Mouse (Mus musculus) T-helper 1 cell (primary cell): ENCODE measurements around the gene Ccar1.
"Not testable (repeated sequence)": the region's sequence is repeated elsewhere in the genome, so short reads cannot be mapped to it uniquely, and the experiment has no call there.

Experiments
- in situ Hi-C: fragments of 300-600 bp; cut with MboI, MseI; formaldehyde crosslinking; loops from one replicate; pipeline ENCODE4 v1.15.1; 2025; ENCODE audit warnings: high pct_unique_total_duplicates

The Ccar1 gene

DNA sequence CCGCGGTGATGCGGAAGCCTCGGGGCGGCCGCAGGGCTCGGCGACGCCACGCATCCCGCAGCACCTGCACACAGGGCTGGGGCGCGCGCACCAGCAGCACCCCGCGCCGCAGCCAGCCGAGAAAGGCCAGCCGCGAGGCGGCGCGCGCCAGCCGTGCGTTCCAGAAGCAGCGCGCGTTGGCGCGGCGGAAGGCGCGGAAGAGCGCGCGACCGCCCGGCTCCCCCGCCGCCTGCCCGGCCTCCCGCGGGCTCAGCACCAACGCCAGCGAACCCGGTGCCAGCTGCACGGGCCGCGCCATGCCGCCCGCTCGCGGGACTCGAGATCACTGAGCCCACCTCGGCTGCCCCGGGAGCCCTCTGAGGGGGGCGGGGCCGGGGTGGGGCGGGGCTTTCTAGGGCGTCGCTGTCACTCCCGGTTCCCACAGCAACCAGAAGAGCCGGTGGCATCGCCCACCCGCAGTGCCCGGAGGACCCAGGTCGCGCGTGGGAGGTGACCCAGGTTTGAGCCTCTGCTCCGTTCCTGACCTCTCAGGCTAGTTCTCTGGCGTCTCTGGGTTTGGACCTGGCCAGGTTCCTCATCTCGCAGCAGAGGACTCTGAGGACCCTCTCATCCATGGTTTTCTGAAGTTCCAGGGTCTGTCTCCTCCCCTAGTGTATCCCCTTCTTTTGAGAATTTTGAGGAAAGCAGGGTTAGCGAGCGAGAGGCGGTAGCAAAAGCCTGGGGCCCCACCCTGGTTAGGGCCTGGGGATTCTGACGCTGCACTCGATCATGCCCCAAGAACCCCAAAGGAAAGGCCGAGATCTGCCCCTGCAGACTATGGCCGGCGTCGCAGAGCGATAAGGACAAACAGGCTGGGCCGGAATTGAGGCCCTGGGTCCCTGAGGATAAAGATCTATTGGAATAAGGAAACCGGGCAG is 66.1 kb downstream of the Ccar1 start, which contains the start of gene Stox1:
Stox1 (minus strand) TSS at position 358 of the 917 bp plus-strand sequence.
- in situ Hi-C loops = no loop called here

DNA sequence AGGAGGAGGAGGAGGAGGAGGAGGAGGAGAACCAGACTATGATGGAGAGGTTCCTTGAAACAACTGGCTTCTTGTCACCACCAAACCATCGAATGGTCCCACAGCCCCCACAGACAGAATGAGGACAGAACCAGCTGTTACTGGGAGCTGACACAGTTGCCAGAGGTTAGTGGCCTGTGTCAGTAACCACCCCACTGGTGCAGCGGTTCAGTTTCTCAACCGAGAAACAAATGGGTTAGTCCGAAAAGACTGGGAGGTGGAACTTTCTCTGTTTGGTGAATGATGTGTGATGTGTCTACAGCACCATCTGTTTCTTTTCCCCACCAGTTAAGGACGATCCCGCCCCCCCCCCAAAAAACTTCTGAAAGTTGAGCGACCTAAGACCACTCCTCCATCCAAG is 67.2 kb downstream of the Ccar1 start:
- in situ Hi-C loops = no loop called here

DNA sequence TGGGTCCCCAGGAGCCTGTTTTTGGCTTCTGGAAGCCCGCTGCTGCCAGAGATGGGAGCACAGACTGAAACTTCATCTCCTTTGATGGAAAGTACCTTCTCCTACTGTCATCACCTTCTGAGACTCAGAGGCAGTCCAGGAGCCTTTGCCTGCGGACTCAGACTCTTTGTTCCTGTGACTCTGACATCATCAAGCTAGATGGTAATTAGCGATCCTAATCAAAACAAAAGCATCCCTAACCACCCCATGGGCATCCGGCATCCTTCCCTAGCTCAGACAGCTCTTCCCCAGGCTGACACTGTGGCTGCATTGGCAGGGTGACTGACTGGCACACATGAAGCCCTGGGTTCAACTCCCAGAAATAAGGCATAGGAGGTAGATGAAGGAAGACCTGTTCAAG is 69.4 kb downstream of the Ccar1 start:
- in situ Hi-C loops = no loop called here

DNA sequence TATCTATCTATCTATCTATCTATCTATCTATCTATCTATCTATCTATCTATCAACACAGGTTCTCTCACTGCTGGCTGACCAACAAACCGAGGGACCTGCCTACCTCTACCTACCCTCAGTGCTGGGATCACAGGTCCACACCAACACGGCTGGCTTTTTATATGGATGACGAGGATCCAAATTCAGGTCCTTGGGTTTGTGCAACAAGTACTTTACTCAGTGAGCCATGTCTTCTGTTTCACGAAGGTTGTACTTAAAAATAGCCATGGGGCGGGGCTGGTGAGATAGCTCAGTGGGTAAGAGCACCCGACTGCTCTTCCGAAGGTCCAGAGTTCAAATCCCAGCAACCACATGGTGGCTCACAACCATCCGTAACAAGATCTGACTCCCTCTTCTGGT is 71.5 kb downstream of the Ccar1 start:
- in situ Hi-C loops = not testable (repeated sequence)

DNA sequence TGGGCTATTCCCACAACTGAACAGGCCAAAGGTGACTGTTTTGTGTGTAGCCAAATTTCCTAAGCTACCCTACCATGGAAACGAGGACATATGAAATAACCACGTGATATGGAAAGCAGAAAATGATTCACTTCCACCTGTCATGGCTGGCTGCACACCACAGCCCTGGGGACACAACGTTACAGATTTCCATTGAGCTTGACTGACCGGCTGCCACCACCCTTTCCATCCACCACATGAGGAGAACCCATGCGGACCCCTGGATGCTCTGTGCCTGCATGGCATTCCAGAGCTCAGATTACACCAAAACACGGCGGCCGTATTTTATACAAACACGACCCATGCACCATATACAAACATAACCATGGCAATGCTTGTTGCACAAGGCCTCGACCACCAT is 78.6 kb downstream of the Ccar1 start:
- in situ Hi-C loops = no loop called here

DNA sequence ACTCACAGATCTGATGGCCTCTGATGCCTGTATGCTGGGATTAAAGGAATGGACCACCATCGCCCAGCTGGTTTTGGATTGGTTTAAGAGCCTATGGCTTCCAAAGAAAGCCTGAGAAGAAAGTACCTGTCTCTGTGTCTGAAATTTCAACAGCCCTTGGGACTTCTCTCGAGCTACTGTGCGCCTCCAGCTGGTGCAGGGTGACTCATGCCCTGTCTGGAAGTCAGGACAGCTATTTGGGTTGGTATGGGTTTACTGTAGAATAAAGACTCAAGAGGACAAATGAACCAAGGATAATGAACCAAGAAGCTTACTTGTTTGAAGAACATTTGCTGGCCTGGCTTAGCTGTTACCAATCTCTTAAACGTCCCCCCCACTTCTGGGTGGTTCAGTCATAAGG is 88.5 kb downstream of the Ccar1 start:
- in situ Hi-C loops = no loop called here

DNA sequence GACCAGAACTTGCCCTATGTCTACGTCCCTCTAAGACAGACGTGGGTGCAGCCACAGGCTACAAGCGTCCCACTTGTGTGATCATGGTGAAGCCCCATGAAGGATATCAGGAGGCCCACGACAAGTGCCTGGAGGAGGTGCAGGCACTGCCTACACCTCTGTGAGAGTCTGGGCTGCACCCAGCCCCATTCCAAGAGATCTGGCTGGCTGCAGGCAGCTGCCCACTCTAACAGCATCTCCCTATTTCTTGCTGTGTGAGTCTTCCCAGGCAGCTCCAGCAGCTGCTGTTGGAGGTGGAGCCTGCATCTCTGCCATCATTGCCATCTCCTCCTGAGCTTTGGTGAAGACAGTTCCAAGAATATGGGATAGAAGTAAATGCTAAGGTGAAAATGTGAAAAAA is 89.7 kb downstream of the Ccar1 start:
- in situ Hi-C loops = no loop called here
